In genomic region chr12:44330216-44330719, GRCm38 (mm10) we compare ENCODE assay signal across 8 mouse cellular contexts. TPM values are rescaled to one million over a fixed set of nuclear protein-coding genes. Genes with fewer than 3 reads are reported as not detected.
A peak's percentile ranks its signal among the peaks of the same experiment; 100 is the strongest.
DNase-seq lines count a peak whose midpoint lies in the region; ATAC-seq lines count a peak whose summit lies in the region.

No protein-coding gene starts in this region.

- ATAC-seq in forebrain, embryonic 15.5 days (replicated peaks), result no peak
- peak; percentile 2; the same call in 1 of the 2 replicates for ATAC-seq in midbrain, embryonic 11.5 days (ENCODE audit: low FRiP score)

- peak overlapping the region; percentile 90 for H3K9ac ChIP-seq in forebrain, embryonic 15.5 days (replicated peaks)
- H3K9ac ChIP-seq in midbrain, embryonic 11.5 days (ENCODE audit: low read length), result peak overlapping the region; percentile 86

- H3K9me3 ChIP-seq in forebrain, embryonic 15.5 days, result no peaks in the 10 kb centered on the region
- H3K9me3 ChIP-seq in midbrain, embryonic 11.5 days (ENCODE audit: control insufficient read depth, low read length), result no peaks in the 10 kb centered on the region

- peak overlapping the region; percentile 89 for H3K27ac ChIP-seq in forebrain, embryonic 15.5 days (replicated peaks)
- H3K27ac ChIP-seq in midbrain, embryonic 11.5 days (ENCODE audit: low read depth, low read length), result peak overlapping the region; percentile 89

- H3K36me3 ChIP-seq in forebrain, embryonic 15.5 days, result no peaks in the 10 kb centered on the region
- H3K36me3 ChIP-seq in midbrain, embryonic 11.5 days (ENCODE audit: control insufficient read depth, insufficient read depth, low read length), result no peaks in the 10 kb centered on the region

- peaks cover 31% of the 10 kb centered on the region for H3K4me1 ChIP-seq in forebrain, embryonic 15.5 days
- H3K4me1 ChIP-seq in midbrain, embryonic 11.5 days (ENCODE audit: control insufficient read depth, insufficient read depth, low read length), result peaks cover 10% of the 10 kb centered on the region; the same call in 1 of the 2 replicates

- peak overlapping the region; percentile 69 for H3K4me2 ChIP-seq in forebrain, embryonic 15.5 days (replicated peaks)
- peak overlapping the region; percentile 95 for H3K4me2 ChIP-seq in midbrain, embryonic 11.5 days

- H3K27me3 ChIP-seq in forebrain, embryonic 15.5 days, result no peaks in the 10 kb centered on the region
- no peaks in the 10 kb centered on the region; the same call in 1 of the 2 replicates for H3K27me3 ChIP-seq in midbrain, embryonic 11.5 days (ENCODE audit: control insufficient read depth, insufficient read depth, low read length)

- intact Hi-C loops in heart, postnatal 25 days (cut with DNase I), result no loop called here

- WGBS in forebrain, embryonic 15.5 days, result 2% methylated on average over 9 of the region's 9 CpGs
- WGBS in midbrain, embryonic 11.5 days, result under 1% methylated on average over 9 of the region's 9 CpGs

- peak overlapping the region; percentile 77 for H3K4me3 ChIP-seq in forebrain, embryonic 15.5 days
- H3K4me3 ChIP-seq in midbrain, embryonic 11.5 days (ENCODE audit: low read depth, low read length), result peak overlapping the region; percentile 75

- peak; percentile 34 to 53 for DNase-seq in layer of hippocampus, postnatal 14 days (ENCODE audit: low spot score in 2 of 2)
- no peak for DNase-seq in layer of hippocampus, adult 9-11 months
- peak; percentile 36 for DNase-seq in cerebellum, adult 9-10 months
- DNase-seq in midbrain, embryonic 11.5 days (ENCODE audit: low spot score, missing footprints), result peak; percentile 94
- DNase-seq in spleen, postnatal 4 days (ENCODE audit: low spot score in 2 of 2), result no peak
- DNase-seq in spleen, postnatal 14 days (ENCODE audit: low spot score in 2 of 2), result no peak
- DNase-seq in heart, postnatal 25 days (ENCODE audit: low spot score), result no peak

RNA-seq across cellular contexts. Expression of gene Nrcam, which starts 1.6 kb away (rescaled TPM):
- 100 to 1,000 TPM; 447 to 466 TPM for total RNA-seq in layer of hippocampus, postnatal 14 days (2021)
- polyA plus RNA-seq in forebrain, embryonic 15.5 days (2015; fragmentation: Nextera tagmentation; extraction: Ambion mirVana), result 107 and 112 TPM in 2 replicates
- polyA plus RNA-seq in midbrain, embryonic 11.5 days (2014; fragmentation: Nextera tagmentation; extraction: Ambion mirVana), result 75.7 and 84.4 TPM in 2 replicates
- total RNA-seq in heart, postnatal 25 days (2021), result under 1 TPM; 0.16 to 0.42 TPM

Comparison
In these comparisons a context has a peak if more than half of its experiments do, and no peak if none do; other contexts are left out.
1. DNase-seq: peak in layer of hippocampus, postnatal 14 days (2 of 2), cerebellum, adult 9-10 months (single experiment) and midbrain, embryonic 11.5 days (single experiment); none in layer of hippocampus, adult 9-11 months (single experiment), spleen, postnatal 4 days (0 of 2), spleen, postnatal 14 days (0 of 2) and heart, postnatal 25 days (single experiment).
2. RNA of gene Nrcam, which starts 1.6 kb away (total RNA-seq): 447 to 466 TPM in layer of hippocampus, postnatal 14 days; 0.16 to 0.42 TPM in heart, postnatal 25 days; every median in the first group is over 100 times any median in the second.